Mouse (Mus musculus): ENCODE results near the gene Alg14. TPM values are rescaled to one million over a fixed set of nuclear protein-coding genes. Genes with fewer than 3 reads are reported as not detected.

The Alg14 gene
- polyA plus RNA-seq, 1 experiment, result 14.5 TPM

DNA sequence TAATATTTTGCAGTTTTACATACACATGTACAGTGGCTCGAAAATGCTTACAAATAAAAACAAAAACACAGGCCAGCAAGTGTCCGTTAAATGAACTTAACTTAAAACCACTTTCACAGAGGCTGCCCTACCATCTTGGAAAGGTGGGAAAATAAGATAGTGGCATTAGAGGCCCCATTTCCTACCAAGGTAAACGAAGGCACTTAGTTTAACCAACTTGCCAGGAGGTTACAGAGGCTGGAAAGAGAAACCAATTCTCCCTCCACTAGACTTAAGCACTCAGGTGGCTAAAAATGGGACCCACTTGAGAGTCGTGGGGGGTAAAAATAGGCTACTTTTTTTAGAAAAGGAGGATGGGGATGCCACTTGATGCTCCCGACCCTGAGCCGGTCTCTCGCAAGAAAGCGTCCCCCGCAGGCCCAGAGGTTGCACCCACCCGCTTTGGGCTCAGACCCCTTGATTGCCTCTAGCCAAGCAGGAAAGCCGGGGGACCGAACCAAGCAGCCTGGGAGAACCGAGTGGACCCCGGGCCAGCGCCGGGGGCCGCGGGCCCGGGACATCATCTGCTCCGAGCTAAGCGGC is 29.5 kb upstream of the Alg14 start:
- 23% methylated on average over 21 of the region's 21 CpGs for WGBS
- Histone ChIP-seq H3K4me3 (ENCODE audit: control insufficient read depth, insufficient read depth, low read length) (peak overlapping the region; percentile 54), H3K4me1 (replicated peaks; ENCODE audit: control insufficient read depth, insufficient read depth, low read length) (peaks cover 21% of the 10 kb centered on the region), H3K27me3 (ENCODE audit: control insufficient read depth, insufficient read depth, low read length) (peaks cover 12% of the 10 kb centered on the region), H3K36me3 (ENCODE audit: control insufficient read depth, insufficient read depth, low read length) (no peaks in the 10 kb centered on the region), H3K27ac (ENCODE audit: control insufficient read depth, insufficient read depth, low read length) (no peak overlapping the region)
- TF ChIP-seq POLR2A (IDR thresholded peaks at IDR 0.05; ENCODE audit: control insufficient read depth, extremely low read depth, insufficient read depth, low read length, poor library complexity), result no peak
- DNase-seq, result no peak

DNA sequence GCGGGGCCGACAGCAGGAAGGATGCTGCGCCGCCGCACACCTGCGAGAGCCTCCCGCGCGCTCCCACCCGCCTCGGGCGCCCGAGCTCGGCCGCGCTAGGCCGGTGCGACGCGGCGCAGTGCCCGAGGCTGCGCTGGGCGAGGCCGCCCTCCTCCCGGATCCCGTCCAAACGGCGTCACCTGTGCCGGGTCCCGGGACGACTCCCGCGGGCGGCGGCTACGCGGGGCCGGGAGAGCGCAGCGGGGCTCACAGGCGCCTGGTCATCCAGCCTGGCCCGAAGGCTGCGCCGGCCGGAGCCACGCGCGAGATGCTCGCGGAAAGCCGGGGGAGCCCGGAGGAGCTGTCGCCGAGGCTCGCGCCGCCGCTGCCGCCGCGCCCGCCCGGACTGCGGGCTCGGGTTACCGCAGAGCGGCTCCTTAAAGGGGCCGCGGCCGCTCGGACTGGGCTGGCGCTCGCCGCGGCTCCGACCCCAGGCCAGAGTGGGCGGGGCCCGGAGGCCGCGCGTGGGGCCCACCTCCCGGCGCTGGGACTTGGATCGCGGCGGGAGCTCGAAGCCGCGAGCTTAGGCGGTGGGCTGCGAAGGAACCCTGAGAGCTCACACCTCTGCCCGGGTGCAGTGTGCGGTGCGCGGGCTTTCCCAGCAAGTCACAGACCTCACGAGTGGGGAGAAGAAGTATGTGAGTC is 28.9 kb upstream of the Alg14 start:
- no peak for TF ChIP-seq POLR2A (IDR thresholded peaks at IDR 0.05; ENCODE audit: control insufficient read depth, extremely low read depth, insufficient read depth, low read length, poor library complexity)
- no peak for TF ChIP-seq CTCF (IDR thresholded peaks at IDR 0.05; ENCODE audit: borderline replicate concordance, control insufficient read depth, extremely low read depth, insufficient read depth, low read length, poor library complexity)
- Histone ChIP-seq H3K4me3 (ENCODE audit: control insufficient read depth, insufficient read depth, low read length) (peak overlapping the region; percentile 54), H3K27me3 (ENCODE audit: control insufficient read depth, insufficient read depth, low read length) (peaks cover 12% of the 10 kb centered on the region), H3K36me3 (ENCODE audit: control insufficient read depth, insufficient read depth, low read length) (no peaks in the 10 kb centered on the region), H3K27ac (ENCODE audit: control insufficient read depth, insufficient read depth, low read length) (no peak overlapping the region), H3K4me1 (replicated peaks; ENCODE audit: control insufficient read depth, insufficient read depth, low read length) (peaks cover 21% of the 10 kb centered on the region)
- peak; percentile 32 for DNase-seq
- under 1% methylated on average over 96 of the region's 97 CpGs for WGBS

GRCm38 (mm10) chr3:121263205-121263548 is 28.4 kb upstream of the Alg14 start:
- WGBS, result 3% methylated on average over 20 of the region's 20 CpGs
- peaks cover 12% of the 10 kb centered on the region for H3K27me3 ChIP-seq (ENCODE audit: control insufficient read depth, insufficient read depth, low read length)
- H3K27ac ChIP-seq (ENCODE audit: control insufficient read depth, insufficient read depth, low read length), result no peak overlapping the region

GRCm38 (mm10) chr3:121264242-121264641 is 27.3 kb upstream of the Alg14 start:
- H3K4me3 ChIP-seq (ENCODE audit: control insufficient read depth, insufficient read depth, low read length), result no peak overlapping the region
- H3K27me3 ChIP-seq (ENCODE audit: control insufficient read depth, insufficient read depth, low read length), result peaks cover 12% of the 10 kb centered on the region
- WGBS, result 90% methylated on average over 6 of the region's 6 CpGs
- DNase-seq, result no peak
- no peaks in the 10 kb centered on the region for H3K36me3 ChIP-seq (ENCODE audit: control insufficient read depth, insufficient read depth, low read length)
- no peak overlapping the region for H3K27ac ChIP-seq (ENCODE audit: control insufficient read depth, insufficient read depth, low read length)
- peaks cover 15% of the 10 kb centered on the region for H3K4me1 ChIP-seq (replicated peaks; ENCODE audit: control insufficient read depth, insufficient read depth, low read length)
- TF ChIP-seq CTCF (IDR thresholded peaks at IDR 0.05; ENCODE audit: borderline replicate concordance, control insufficient read depth, extremely low read depth, insufficient read depth, low read length, poor library complexity) (no peak), POLR2A (IDR thresholded peaks at IDR 0.05; ENCODE audit: control insufficient read depth, extremely low read depth, insufficient read depth, low read length, poor library complexity) (no peak)

More at GRCm38 (mm10) chr3:121263205-121263548, 28.4 kb upstream of the Alg14 start:
- TF ChIP-seq POLR2A (IDR thresholded peaks at IDR 0.05; ENCODE audit: control insufficient read depth, extremely low read depth, insufficient read depth, low read length, poor library complexity), result no peak
- no peak for TF ChIP-seq CTCF (IDR thresholded peaks at IDR 0.05; ENCODE audit: borderline replicate concordance, control insufficient read depth, extremely low read depth, insufficient read depth, low read length, poor library complexity)
- peaks cover 21% of the 10 kb centered on the region for H3K4me1 ChIP-seq (replicated peaks; ENCODE audit: control insufficient read depth, insufficient read depth, low read length)
- no peaks in the 10 kb centered on the region for H3K36me3 ChIP-seq (ENCODE audit: control insufficient read depth, insufficient read depth, low read length)
- H3K4me3 ChIP-seq (ENCODE audit: control insufficient read depth, insufficient read depth, low read length), result peak overlapping the region; percentile 54
- peak; percentile 40 for DNase-seq

- TF ChIP-seq CTCF (IDR thresholded peaks at IDR 0.05; ENCODE audit: borderline replicate concordance, control insufficient read depth, extremely low read depth, insufficient read depth, low read length, poor library complexity) (no peak), POLR2A (IDR thresholded peaks at IDR 0.05; ENCODE audit: control insufficient read depth, extremely low read depth, insufficient read depth, low read length, poor library complexity) (no peak)
- Histone ChIP-seq H3K27me3 (ENCODE audit: control insufficient read depth, insufficient read depth, low read length) (peaks cover 9% of the 10 kb centered on the region), H3K27ac (ENCODE audit: control insufficient read depth, insufficient read depth, low read length) (no peak overlapping the region), H3K4me3 (ENCODE audit: control insufficient read depth, insufficient read depth, low read length) (no peak overlapping the region), H3K4me1 (replicated peaks; ENCODE audit: control insufficient read depth, insufficient read depth, low read length) (peaks cover 11% of the 10 kb centered on the region), H3K36me3 (ENCODE audit: control insufficient read depth, insufficient read depth, low read length) (no peaks in the 10 kb centered on the region)
- DNase-seq, result no peak
- WGBS, result 97% methylated on average over 5 of the region's 5 CpGs
Measured at GRCm38 (mm10) chr3:121267283-121267682, 24.3 kb upstream of the Alg14 start.

- Histone ChIP-seq H3K4me1 (replicated peaks; ENCODE audit: control insufficient read depth, insufficient read depth, low read length) (no peaks in the 10 kb centered on the region), H3K36me3 (ENCODE audit: control insufficient read depth, insufficient read depth, low read length) (no peaks in the 10 kb centered on the region), H3K27ac (ENCODE audit: control insufficient read depth, insufficient read depth, low read length) (no peak overlapping the region), H3K27me3 (ENCODE audit: control insufficient read depth, insufficient read depth, low read length) (no peaks in the 10 kb centered on the region), H3K4me3 (ENCODE audit: control insufficient read depth, insufficient read depth, low read length) (no peak overlapping the region)
- WGBS, result 87% methylated on average over 2 of the region's 2 CpGs
- TF ChIP-seq CTCF (IDR thresholded peaks at IDR 0.05; ENCODE audit: borderline replicate concordance, control insufficient read depth, extremely low read depth, insufficient read depth, low read length, poor library complexity), result no peak
- no peak for TF ChIP-seq POLR2A (IDR thresholded peaks at IDR 0.05; ENCODE audit: control insufficient read depth, extremely low read depth, insufficient read depth, low read length, poor library complexity)
- DNase-seq, result no peak
Measured at GRCm38 (mm10) chr3:121272577-121272976, 19.0 kb upstream of the Alg14 start.
